Mouse (Mus musculus) stomach, postnatal 0 days (tissue): ENCODE results near the gene Mex3d.

Source experiments
- CTCF ChIP-seq: IDR thresholded peaks from 2 replicates; pipeline ENCODE4 v1.5.1; 2016; ENCODE audit warnings: antibody characterized with exemption, low read depth, mild to moderate bottlenecking, moderate library complexity
- EP300 ChIP-seq: optimal IDR thresholded peaks from 2 replicates; pipeline ENCODE3; 2016; ENCODE audit warnings: antibody characterized with exemption

GRCm38 (mm10) chr10:80398719-80399190, 11.3 kb upstream of the Mex3d start:
- TF ChIP-seq EP300 = no peak
- peak; percentile 22 for TF ChIP-seq CTCF
